Mouse (Mus musculus) forebrain, embryonic 11.5 days (tissue): ENCODE data around the gene Agbl1. TPM values are rescaled to one million over a fixed set of nuclear protein-coding genes. Genes with fewer than 3 reads are reported as not detected.

Experiments used
- ATAC-seq: fragments of 200-750 bp; cut with Nextera tagmentation; replicated peaks from 2 replicates; pipeline ENCODE4 v1.8.0; 2017; ENCODE audit warnings: moderate TSS enrichment; ENCODE audit not compliant: low FRiP score
- DNase-seq: peaks from one replicate; pipeline ENCODE4 v3.0.0-alpha.2; 2017; ENCODE audit warnings: low spot score
- H3K27ac ChIP-seq: fragments of 300-500 bp; sonication (generic); 2 replicates; pipeline ENCODE4 v1.5.1; 2014; ENCODE audit warnings: low read depth, low read length
- H3K27me3 ChIP-seq: fragments of 300-500 bp; sonication (generic); 2 replicates; pipeline ENCODE4 v1.6.1; 2014; ENCODE audit warnings: mild to moderate bottlenecking, low read length, mixed read lengths; ENCODE audit not compliant: control insufficient read depth, insufficient read depth
- H3K36me3 ChIP-seq: fragments of 300-500 bp; sonication (generic); 2 replicates; pipeline ENCODE4 v1.6.1; 2014; ENCODE audit warnings: mild to moderate bottlenecking, low read length, moderate library complexity, mixed read lengths; ENCODE audit not compliant: control insufficient read depth, insufficient read depth
- H3K4me1 ChIP-seq: fragments of 300-500 bp; sonication (generic); replicated peaks from 2 replicates; pipeline ENCODE4 v1.6.1; 2014; ENCODE audit warnings: low read length, mixed read lengths; ENCODE audit not compliant: control insufficient read depth, insufficient read depth
- H3K4me2 ChIP-seq: fragments of 300-500 bp; sonication (generic); 2 replicates; pipeline ENCODE4 v1.6.1; 2014; ENCODE audit warnings: low read depth, mild to moderate bottlenecking, low read length, moderate library complexity, mixed read lengths; ENCODE audit not compliant: severe bottlenecking
- H3K4me3 ChIP-seq: fragments of 300-500 bp; sonication (generic); 2 replicates; pipeline ENCODE4 v1.5.1; 2014; ENCODE audit warnings: low read depth, low read length
- H3K9ac ChIP-seq: fragments of 300-500 bp; sonication (generic); 2 replicates; pipeline ENCODE4 v1.6.1; 2014; ENCODE audit warnings: low read length
- H3K9me3 ChIP-seq: fragments of 300-500 bp; sonication (generic); 2 replicates; pipeline ENCODE4 v1.6.1; 2016; ENCODE audit warnings: low read length, mixed read lengths; ENCODE audit not compliant: control insufficient read depth
- WGBS: fragments of 180-500 bp; shearing (Covaris S2); extraction: QIAGEN DNeasy Blood & Tissue Kit; methylation state at CpG from one replicate; pipeline ENCODE4 v1.1.7; 2014; 5-methylcytosine and 5-hydroxymethylcytosine counted together
- polyA plus RNA-seq: library from polyadenylated mRNA; unstranded; fragments of >200 nt; fragmentation: Nextera tagmentation; extraction: Ambion mirVana; gene quantifications from 2 replicates; pipeline ENCODE4 v1.2.1, GENCODE M21; 2014

The Agbl1 gene
- polyA plus RNA-seq, 1 experiment from 2014 or later, result 0.07 TPM

DNA sequence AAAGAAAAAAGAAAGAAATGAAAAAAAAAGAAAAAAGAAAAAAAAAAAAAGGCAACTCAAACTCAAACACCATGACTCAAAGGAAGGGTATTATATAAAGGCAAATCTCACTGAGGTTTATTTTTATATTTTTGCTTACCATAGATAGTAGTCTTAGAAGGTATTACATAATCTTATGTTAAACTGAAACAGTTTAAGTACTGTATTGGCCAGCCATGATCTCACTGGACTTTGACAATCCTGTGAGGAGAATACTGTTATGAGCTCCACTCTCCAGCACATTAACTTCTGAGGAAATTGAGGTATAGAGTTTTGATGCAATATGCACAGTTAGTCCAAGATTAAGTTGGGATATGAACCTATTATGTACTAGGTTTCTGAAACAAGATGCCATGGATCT is 909.0 kb downstream of the Agbl1 start:
- H3K4me1 ChIP-seq, result no peaks in the 10 kb centered on the region
- no peak overlapping the region for H3K27ac ChIP-seq
- no peaks in the 10 kb centered on the region for H3K36me3 ChIP-seq
- H3K9me3 ChIP-seq, result no peaks in the 10 kb centered on the region
- no peak overlapping the region for H3K4me3 ChIP-seq
- DNase-seq (no peak), ATAC-seq (no peak)
- no peak overlapping the region for H3K4me2 ChIP-seq
- no peaks in the 10 kb centered on the region for H3K27me3 ChIP-seq
- H3K9ac ChIP-seq, result no peak overlapping the region

DNA sequence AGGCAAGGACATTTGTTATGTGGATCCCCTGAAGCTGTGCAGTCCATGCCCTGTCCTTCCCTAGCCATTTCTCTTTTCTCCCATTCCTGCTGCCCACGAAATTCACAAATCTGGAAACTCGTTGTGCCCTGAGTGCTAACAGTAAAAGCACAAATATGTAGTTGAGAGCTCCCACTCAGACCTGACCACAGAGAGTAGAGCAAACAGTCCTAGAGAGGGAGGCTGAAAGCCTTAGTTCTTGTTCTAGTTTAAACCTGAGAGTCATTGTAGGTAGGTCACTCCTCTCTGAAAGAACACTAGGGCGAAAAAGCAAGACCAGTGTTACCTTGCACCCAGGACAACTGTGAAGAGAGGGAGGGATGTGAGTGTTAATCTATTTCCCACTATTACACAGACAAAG is 917.8 kb downstream of the Agbl1 start:
- no peaks in the 10 kb centered on the region for H3K27me3 ChIP-seq
- DNase-seq (no peak), ATAC-seq (no peak)
- no peaks in the 10 kb centered on the region for H3K4me1 ChIP-seq
- H3K9ac ChIP-seq, result no peak overlapping the region
- no peaks in the 10 kb centered on the region for H3K36me3 ChIP-seq
- H3K27ac ChIP-seq, result no peak overlapping the region
- H3K4me3 ChIP-seq, result no peak overlapping the region
- H3K9me3 ChIP-seq, result no peaks in the 10 kb centered on the region
- 73% methylated on average over 3 of the region's 3 CpGs for WGBS
- H3K4me2 ChIP-seq, result no peak overlapping the region

DNA sequence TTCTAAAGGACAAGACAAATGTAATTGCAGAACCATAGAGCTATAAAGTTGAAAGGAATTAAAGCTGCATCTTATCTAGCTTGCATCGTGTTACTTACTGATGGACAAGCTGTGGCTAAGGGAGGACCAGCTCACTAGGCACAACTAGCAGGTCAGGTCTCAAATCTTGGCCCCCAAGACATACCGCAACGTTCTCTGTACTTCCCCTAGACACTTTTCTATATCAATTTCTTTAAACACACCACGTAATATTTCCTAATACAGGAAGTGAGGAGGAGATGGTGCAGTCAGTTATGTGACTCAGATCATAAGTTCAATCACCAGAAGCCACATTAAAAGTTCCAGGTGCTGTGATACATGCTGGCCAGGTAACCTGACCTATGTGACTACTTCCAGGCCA is 919.1 kb downstream of the Agbl1 start:
- 92% methylated on average over 4 of the region's 4 CpGs for WGBS
- Histone ChIP-seq H3K4me2 (no peak overlapping the region), H3K27me3 (no peaks in the 10 kb centered on the region), H3K27ac (no peak overlapping the region), H3K9ac (no peak overlapping the region), H3K4me1 (no peaks in the 10 kb centered on the region), H3K4me3 (no peak overlapping the region), H3K36me3 (no peaks in the 10 kb centered on the region), H3K9me3 (no peaks in the 10 kb centered on the region)
- ATAC-seq (no peak), DNase-seq (no peak)

DNA sequence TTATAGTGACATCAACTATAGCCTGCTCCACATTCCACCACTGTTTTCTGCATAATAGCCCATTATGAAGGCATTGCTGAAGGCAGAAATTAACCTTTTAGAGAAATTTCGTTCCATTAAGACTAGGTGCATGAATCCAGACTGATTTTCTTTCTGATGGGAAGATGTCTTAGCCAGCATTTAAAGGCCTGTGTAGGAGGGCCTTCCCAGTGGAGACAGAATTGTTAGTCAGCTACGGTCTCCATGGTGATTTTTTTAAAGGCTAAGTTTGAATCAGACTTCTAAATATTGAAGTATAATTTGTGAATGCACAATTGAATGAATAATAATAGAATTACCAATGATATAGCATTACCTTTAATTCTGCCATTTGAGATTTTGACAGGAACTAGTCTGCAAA is 920.2 kb downstream of the Agbl1 start:
- no peaks in the 10 kb centered on the region for H3K27me3 ChIP-seq
- no peak for ATAC-seq

DNA sequence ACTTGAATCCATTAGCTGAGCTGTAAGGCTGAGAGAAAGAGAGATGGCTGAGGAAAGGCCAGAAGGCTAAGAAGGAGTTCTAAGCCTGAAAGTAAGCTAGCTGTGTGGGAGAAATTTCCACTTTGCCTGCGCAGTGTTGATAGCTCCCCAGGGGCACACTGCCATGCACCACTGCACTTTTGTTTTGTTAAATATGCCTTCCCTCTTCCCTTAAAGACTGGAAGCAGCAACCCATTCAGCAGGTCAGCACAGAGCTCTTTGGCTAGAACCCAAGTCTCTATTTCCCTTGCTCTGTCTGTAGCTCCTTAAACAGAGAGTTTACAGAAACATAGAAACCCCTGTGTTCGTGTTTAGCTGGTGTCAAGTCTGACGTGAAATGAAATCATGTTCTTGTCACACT is 922.7 kb downstream of the Agbl1 start:
- Histone ChIP-seq H3K4me2 (no peak overlapping the region), H3K27ac (no peak overlapping the region), H3K36me3 (no peaks in the 10 kb centered on the region), H3K4me3 (no peak overlapping the region), H3K27me3 (no peaks in the 10 kb centered on the region), H3K4me1 (no peaks in the 10 kb centered on the region), H3K9ac (no peak overlapping the region), H3K9me3 (no peaks in the 10 kb centered on the region)
- ATAC-seq (no peak), DNase-seq (no peak)
- 27% methylated on average over 3 of the region's 3 CpGs for WGBS

More for the DNA sequence above, 920.2 kb downstream of the Agbl1 start:
- Histone ChIP-seq H3K9ac (no peak overlapping the region), H3K4me2 (no peak overlapping the region), H3K27ac (no peak overlapping the region), H3K4me3 (no peak overlapping the region), H3K4me1 (no peaks in the 10 kb centered on the region), H3K9me3 (no peaks in the 10 kb centered on the region), H3K36me3 (no peaks in the 10 kb centered on the region)
- 86% methylated on average over 2 of the region's 2 CpGs for WGBS
- no peak for DNase-seq

DNA sequence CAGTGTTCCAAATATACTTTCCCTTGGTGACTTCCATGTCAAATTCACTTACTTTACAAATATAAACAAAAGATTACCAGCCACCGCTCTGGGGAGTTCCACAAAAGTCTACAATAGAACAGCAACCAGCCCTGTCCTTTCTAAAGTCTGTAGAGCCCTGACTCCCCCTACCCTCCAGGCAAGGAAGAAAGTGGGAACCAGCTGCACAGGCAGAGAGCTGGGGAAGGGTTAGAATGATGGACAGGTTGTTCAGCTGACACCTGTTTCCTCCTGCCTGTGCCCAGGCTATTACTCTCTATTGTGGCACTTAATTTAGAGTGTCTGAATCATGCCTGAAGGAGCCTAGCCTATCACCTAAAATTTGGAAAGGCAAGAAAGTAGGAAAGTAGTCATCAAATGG is 923.2 kb downstream of the Agbl1 start:
- Histone ChIP-seq H3K4me1 (no peaks in the 10 kb centered on the region), H3K36me3 (no peaks in the 10 kb centered on the region), H3K4me3 (no peak overlapping the region), H3K9ac (no peak overlapping the region), H3K4me2 (no peak overlapping the region), H3K9me3 (no peaks in the 10 kb centered on the region), H3K27ac (no peak overlapping the region), H3K27me3 (no peaks in the 10 kb centered on the region)
- no peak for ATAC-seq
- WGBS, result 48% methylated on average over 1 of the region's 1 CpGs
- DNase-seq, result no peak

DNA sequence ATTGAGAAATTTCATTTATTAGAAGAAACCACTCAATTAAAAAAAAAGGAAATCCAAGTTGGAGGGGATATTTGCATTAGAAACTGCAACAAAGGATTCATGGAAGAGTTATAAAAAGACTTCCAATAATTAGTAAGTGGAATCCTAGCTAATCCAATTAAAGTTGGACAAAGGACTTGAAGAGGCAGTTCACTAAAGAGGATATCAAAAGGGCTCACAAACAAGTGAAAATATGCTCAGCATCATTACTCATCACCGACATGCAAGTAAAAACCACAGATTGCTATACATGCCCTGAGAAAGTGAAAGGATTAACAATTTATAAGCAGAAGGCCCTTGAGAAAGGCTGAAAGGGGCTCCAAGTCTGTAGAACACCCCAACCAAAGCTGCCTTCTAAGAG is 935.2 kb downstream of the Agbl1 start:
- ATAC-seq (no peak), DNase-seq (no peak)
- no peaks in the 10 kb centered on the region for H3K36me3 ChIP-seq
- H3K9me3 ChIP-seq, result no peaks in the 10 kb centered on the region
- no peak overlapping the region for H3K9ac ChIP-seq
- H3K4me3 ChIP-seq, result no peak overlapping the region
- H3K27ac ChIP-seq, result no peak overlapping the region
- H3K27me3 ChIP-seq, result no peaks in the 10 kb centered on the region
- WGBS, result 45% methylated on average over 1 of the region's 1 CpGs
- H3K4me2 ChIP-seq, result no peak overlapping the region
- H3K4me1 ChIP-seq, result no peaks in the 10 kb centered on the region
